Mouse (Mus musculus): ENCODE measurements around the gene Vwa3b. TPM values are rescaled to one million over a fixed set of nuclear protein-coding genes. Genes with fewer than 3 reads are reported as not detected.

Vwa3b gene
- polyA plus RNA-seq, 1 experiment: 0.56 TPM

DNA sequence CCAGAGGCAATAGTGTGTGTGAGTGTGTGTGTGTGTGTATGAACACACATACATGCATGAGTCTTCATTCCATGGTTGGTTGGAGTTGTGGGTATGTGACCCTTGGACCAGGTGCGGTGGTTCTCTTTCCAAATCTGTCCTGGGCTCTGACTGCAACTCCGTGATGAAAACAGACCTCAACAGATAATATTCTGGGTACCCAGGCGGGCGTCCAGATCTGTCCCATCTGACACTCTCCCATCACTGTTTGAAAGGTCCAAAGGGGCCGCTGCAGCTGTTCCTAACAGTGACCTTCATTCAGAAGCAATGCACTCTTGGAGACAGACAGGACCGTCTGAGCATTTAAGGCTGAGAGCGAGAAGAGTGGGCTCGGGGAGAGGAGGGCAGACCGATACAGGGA, 90.2 kb downstream of the Vwa3b start:
- WGBS: 57% methylated on average over 9 of the region's 9 CpGs
- H3K4me3 ChIP-seq (replicated peaks; ENCODE audit: insufficient read depth, low read depth, low read length): no peak overlapping the region
- no peak overlapping the region for H3K27ac ChIP-seq (ENCODE audit: insufficient read depth, low read length)
- no peaks in the 10 kb centered on the region for H3K27me3 ChIP-seq (ENCODE audit: control insufficient read depth, insufficient read depth, low read length)
- no peaks in the 10 kb centered on the region for H3K4me1 ChIP-seq (ENCODE audit: control insufficient read depth, insufficient read depth, low read length)
- TF ChIP-seq POLR2A (IDR thresholded peaks at IDR 0.05; ENCODE audit: borderline replicate concordance, insufficient read depth, low read length) (no peak), CTCF (IDR thresholded peaks at IDR 0.05; ENCODE audit: borderline replicate concordance, insufficient read depth, low read depth, low read length) (no peak)
- no peak for DNase-seq

DNA sequence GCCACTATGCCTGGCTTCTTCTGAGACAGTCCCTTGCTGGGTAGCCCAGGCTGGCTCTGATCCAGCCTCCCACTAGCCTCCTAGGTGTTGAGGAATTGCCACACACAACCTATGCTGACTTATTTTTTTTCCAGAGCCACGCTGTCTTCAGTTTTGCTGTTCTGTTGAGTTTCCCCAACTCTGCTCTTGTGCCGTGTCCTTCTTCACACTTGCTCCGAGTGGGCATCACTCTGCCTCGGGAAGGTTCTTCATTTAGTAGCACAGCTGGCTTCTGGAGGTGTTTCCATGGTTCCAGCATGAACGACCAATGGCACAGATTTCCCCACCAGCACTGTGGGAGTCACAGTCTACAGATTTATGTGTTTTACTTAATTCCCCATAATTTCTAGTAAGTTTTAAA, 91.6 kb downstream of the Vwa3b start:
- 58% methylated on average over 5 of the region's 5 CpGs for WGBS
- TF ChIP-seq POLR2A (IDR thresholded peaks at IDR 0.05; ENCODE audit: borderline replicate concordance, insufficient read depth, low read length): no peak
- no peak for TF ChIP-seq CTCF (IDR thresholded peaks at IDR 0.05; ENCODE audit: borderline replicate concordance, insufficient read depth, low read depth, low read length)
- H3K27ac ChIP-seq (ENCODE audit: insufficient read depth, low read length): no peak overlapping the region
- H3K4me1 ChIP-seq (ENCODE audit: control insufficient read depth, insufficient read depth, low read length): no peaks in the 10 kb centered on the region
- no peaks in the 10 kb centered on the region for H3K27me3 ChIP-seq (ENCODE audit: control insufficient read depth, insufficient read depth, low read length)
- DNase-seq: no peak
- H3K4me3 ChIP-seq (replicated peaks; ENCODE audit: insufficient read depth, low read depth, low read length): no peak overlapping the region

DNA sequence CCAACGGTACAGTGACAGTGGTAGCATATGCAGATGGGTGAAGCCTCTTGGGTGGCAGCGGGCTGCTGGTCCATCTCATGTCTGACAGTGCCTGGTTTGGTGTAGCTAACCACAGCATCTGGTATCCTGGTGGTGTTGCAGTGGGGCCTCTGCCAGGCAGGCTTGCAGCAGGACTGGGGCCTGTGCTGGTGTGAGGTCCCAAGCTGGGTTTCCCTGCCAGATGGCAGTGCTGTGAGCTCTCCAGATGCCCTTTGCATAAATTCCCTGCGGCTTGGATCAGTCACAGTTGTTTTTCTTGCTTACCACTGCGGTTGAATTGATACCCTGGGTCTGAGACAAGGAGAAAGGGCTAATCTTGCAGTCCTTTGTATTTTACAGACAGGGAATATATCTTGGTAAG, 95.9 kb downstream of the Vwa3b start:
- H3K27ac ChIP-seq (ENCODE audit: insufficient read depth, low read length): no peak overlapping the region

DNA sequence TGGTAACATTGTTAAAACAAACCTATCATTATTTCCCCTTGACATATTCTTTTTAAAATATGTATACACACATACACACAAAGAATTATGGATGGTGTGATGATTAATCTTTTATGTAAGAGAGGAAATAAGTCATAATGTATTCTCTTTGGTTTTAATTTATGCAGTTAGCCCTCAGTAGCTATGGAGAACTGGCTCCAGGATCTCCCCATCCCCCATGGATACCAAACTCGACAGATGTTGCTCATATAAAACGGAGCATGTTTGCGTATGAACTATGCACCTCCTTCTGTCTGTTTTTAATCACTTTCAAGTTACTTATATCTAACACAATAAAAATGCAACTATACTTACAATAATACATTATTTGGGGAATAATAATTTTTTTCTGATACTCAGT, 96.4 kb downstream of the Vwa3b start:
- no peaks in the 10 kb centered on the region for H3K4me1 ChIP-seq (ENCODE audit: control insufficient read depth, insufficient read depth, low read length)
- TF ChIP-seq POLR2A (IDR thresholded peaks at IDR 0.05; ENCODE audit: borderline replicate concordance, insufficient read depth, low read length) (no peak), CTCF (IDR thresholded peaks at IDR 0.05; ENCODE audit: borderline replicate concordance, insufficient read depth, low read depth, low read length) (no peak)
- no peaks in the 10 kb centered on the region for H3K27me3 ChIP-seq (ENCODE audit: control insufficient read depth, insufficient read depth, low read length)
- H3K27ac ChIP-seq (ENCODE audit: insufficient read depth, low read length): no peak overlapping the region
- 32% methylated on average over 3 of the region's 3 CpGs for WGBS
- H3K4me3 ChIP-seq (replicated peaks; ENCODE audit: insufficient read depth, low read depth, low read length): no peak overlapping the region
- no peak for DNase-seq

More for the DNA sequence above, 95.9 kb downstream of the Vwa3b start:
- TF ChIP-seq POLR2A (IDR thresholded peaks at IDR 0.05; ENCODE audit: borderline replicate concordance, insufficient read depth, low read length): no peak
- no peak for TF ChIP-seq CTCF (IDR thresholded peaks at IDR 0.05; ENCODE audit: borderline replicate concordance, insufficient read depth, low read depth, low read length)
- no peaks in the 10 kb centered on the region for H3K4me1 ChIP-seq (ENCODE audit: control insufficient read depth, insufficient read depth, low read length)
- no peak for DNase-seq
- WGBS: 20% methylated on average over 4 of the region's 4 CpGs
- no peak overlapping the region for H3K4me3 ChIP-seq (replicated peaks; ENCODE audit: insufficient read depth, low read depth, low read length)
- H3K27me3 ChIP-seq (ENCODE audit: control insufficient read depth, insufficient read depth, low read length): no peaks in the 10 kb centered on the region

DNA sequence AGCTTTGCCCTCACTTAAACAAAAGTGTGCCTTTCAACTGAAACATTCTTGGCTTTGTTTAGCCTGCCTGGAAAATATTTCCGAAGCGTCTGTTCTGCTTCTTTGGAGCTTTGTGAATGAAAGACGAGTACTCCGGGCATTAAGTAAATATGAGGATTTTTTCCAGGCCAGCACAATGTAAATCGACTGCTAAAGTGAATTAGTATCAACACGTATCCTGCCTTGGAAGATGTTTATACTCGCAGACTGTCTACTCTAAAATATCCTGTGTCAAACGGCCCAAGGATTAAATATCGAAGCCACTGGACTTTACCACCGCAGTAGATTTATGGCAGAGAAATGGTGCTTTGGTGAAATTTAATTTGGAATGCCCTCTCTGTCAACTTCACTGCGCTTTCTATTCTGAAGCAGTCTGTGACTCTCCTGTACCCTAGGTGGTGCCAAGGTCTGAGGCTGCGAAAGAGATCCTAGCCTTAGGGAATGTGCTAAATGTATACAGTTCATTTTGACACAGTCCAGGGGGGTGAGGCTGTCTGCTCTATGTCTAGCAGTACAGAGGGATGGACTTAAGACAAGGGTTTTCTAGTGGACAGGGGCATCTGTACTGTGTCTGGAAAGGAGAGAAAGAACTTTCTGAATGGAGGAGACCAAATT, 98.4 kb downstream of the Vwa3b start:
- WGBS: 62% methylated on average over 12 of the region's 12 CpGs
- Histone ChIP-seq H3K4me1 (ENCODE audit: control insufficient read depth, insufficient read depth, low read length) (no peaks in the 10 kb centered on the region), H3K4me3 (replicated peaks; ENCODE audit: insufficient read depth, low read depth, low read length) (no peak overlapping the region), H3K27me3 (ENCODE audit: control insufficient read depth, insufficient read depth, low read length) (no peaks in the 10 kb centered on the region), H3K27ac (ENCODE audit: insufficient read depth, low read length) (no peak overlapping the region)
- TF ChIP-seq CTCF (IDR thresholded peaks at IDR 0.05; ENCODE audit: borderline replicate concordance, insufficient read depth, low read depth, low read length): no peak
- TF ChIP-seq POLR2A (IDR thresholded peaks at IDR 0.05; ENCODE audit: borderline replicate concordance, insufficient read depth, low read length): no peak
- no peak for DNase-seq

DNA sequence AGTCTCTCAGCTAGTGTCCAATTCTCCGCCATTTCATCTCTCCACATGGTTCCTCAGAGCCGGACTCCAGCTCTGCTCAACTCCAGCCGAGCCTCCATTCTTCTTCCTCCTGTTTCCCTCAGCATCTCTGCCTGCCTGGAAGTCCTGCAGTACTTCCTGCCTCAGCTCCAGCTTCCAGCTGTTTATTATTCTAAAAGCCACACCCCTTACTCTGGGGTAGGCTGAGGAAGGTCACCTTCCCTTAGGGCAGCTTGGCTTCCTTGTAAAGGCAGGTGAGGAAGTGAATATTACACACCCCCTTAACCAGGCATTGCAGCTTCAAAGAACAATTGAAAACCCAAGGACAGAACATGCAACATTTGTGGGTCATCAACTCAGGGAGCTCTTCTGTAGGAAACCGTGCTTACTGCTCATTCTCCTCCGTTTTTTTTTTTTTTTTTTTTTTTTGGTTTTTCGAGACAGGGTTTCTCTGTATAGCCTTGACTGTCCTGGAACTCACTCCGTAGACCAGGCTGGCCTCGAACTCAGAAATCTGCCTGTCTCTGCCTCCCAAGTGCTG, 103.7 kb downstream of the Vwa3b start:
- 76% methylated on average over 8 of the region's 8 CpGs for WGBS
- H3K4me3 ChIP-seq (replicated peaks; ENCODE audit: insufficient read depth, low read depth, low read length): no peak overlapping the region
- H3K27ac ChIP-seq (ENCODE audit: insufficient read depth, low read length): no peak overlapping the region
- no peaks in the 10 kb centered on the region for H3K4me1 ChIP-seq (ENCODE audit: control insufficient read depth, insufficient read depth, low read length)
- no peak for DNase-seq
- H3K27me3 ChIP-seq (ENCODE audit: control insufficient read depth, insufficient read depth, low read length): no peaks in the 10 kb centered on the region
- TF ChIP-seq POLR2A (IDR thresholded peaks at IDR 0.05; ENCODE audit: borderline replicate concordance, insufficient read depth, low read length) (no peak), CTCF (IDR thresholded peaks at IDR 0.05; ENCODE audit: borderline replicate concordance, insufficient read depth, low read depth, low read length) (no peak)

DNA sequence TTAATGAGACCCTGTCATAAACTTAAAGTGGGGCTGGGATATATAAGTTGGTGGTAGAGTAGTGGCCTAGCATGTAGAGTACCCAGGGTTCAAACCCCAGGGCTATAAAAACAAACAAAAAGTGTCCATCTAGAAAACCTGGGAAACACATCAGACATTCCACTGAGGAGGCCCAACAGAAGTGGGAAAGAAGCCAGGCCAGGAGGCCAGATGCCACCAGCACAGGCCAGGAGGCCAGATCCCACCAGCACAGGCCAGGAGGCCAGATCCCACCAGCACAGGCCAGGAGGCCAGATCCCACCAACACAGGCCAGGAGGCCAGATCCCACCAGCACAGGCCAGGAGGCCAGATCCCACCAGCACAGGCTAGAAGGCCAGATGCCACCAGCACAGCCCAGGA, 104.8 kb downstream of the Vwa3b start:
- Histone ChIP-seq H3K4me3 (replicated peaks; ENCODE audit: insufficient read depth, low read depth, low read length) (no peak overlapping the region), H3K4me1 (ENCODE audit: control insufficient read depth, insufficient read depth, low read length) (no peaks in the 10 kb centered on the region), H3K27ac (ENCODE audit: insufficient read depth, low read length) (no peak overlapping the region), H3K27me3 (ENCODE audit: control insufficient read depth, insufficient read depth, low read length) (no peaks in the 10 kb centered on the region)
- no peak for DNase-seq
- TF ChIP-seq CTCF (IDR thresholded peaks at IDR 0.05; ENCODE audit: borderline replicate concordance, insufficient read depth, low read depth, low read length) (no peak), POLR2A (IDR thresholded peaks at IDR 0.05; ENCODE audit: borderline replicate concordance, insufficient read depth, low read length) (no peak)

DNA sequence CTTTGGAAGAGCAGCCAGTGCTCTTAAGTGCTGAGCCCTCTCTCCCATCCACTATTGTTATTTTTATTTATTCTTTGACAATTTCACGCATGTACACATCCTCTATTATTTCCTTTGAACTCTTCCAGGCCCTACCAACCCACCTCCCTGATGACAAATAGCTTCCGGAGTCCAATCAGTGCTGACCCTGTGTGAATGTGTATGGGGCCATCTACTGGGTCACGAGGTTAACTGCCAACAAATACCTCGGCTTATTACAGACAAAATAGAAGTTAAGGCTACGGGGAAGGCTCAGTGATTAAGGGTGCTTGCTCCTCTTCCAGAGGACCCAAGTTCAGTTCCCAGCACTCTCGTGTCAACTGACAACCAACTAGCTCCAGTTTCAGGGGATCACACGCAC, 106.0 kb downstream of the Vwa3b start:
- no peak for TF ChIP-seq CTCF (IDR thresholded peaks at IDR 0.05; ENCODE audit: borderline replicate concordance, insufficient read depth, low read depth, low read length)
- TF ChIP-seq POLR2A (IDR thresholded peaks at IDR 0.05; ENCODE audit: borderline replicate concordance, insufficient read depth, low read length): no peak
- Histone ChIP-seq H3K4me1 (ENCODE audit: control insufficient read depth, insufficient read depth, low read length) (no peaks in the 10 kb centered on the region), H3K27ac (ENCODE audit: insufficient read depth, low read length) (no peak overlapping the region), H3K27me3 (ENCODE audit: control insufficient read depth, insufficient read depth, low read length) (no peaks in the 10 kb centered on the region), H3K4me3 (replicated peaks; ENCODE audit: insufficient read depth, low read depth, low read length) (no peak overlapping the region)
- DNase-seq: no peak
- 70% methylated on average over 7 of the region's 7 CpGs for WGBS
